Mouse (Mus musculus): Measurements from ENCODE around the gene Cyp3a59. TPM values are rescaled to one million over a fixed set of nuclear protein-coding genes. Genes with fewer than 3 reads are reported as not detected.
"Not testable (repeated sequence)": the region's sequence is repeated elsewhere in the genome, so short reads cannot be mapped to it uniquely, and the experiment has no call there.

Gene Cyp3a59
- total RNA-seq (2021): not detected
- long read RNA-seq, experiment 1: 0 reads
- long read RNA-seq, experiment 2: 0 reads

GRCm38 (mm10) chr5:146078945-146079344 lies at the start of gene Cyp3a59:
Cyp3a59 (plus strand) TSS chr5:146079257.
- DNase-seq (ENCODE audit: low spot score): not testable (repeated sequence)

DNA sequence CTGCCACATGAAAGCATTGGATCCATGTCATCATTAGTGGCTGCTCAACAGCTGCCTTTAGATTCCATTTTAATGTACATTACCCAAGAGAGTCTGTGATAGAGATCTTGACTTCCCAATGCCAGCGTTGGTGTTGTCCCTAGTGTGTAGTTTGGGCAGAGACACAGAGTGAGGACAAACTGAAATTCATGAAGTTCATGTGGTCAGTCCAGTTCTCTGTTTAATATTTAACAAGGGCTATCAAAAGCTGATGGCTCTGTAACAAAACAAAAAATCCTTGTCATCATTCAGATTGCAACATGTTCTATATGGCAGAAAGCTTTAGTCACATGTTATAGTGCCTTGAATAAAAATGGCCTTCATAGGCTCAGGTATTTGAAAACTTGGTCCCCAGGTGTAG lies 9.0 kb upstream of the Cyp3a59 start:
- DNase-seq (ENCODE audit: low spot score): no peak

GRCm38 (mm10) chr5:146147903-146148302 lies 68.8 kb downstream of the Cyp3a59 start:
- DNase-seq (ENCODE audit: low spot score): no peak

GRCm38 (mm10) chr5:146150454-146150853 lies 71.4 kb downstream of the Cyp3a59 start:
- no peak for DNase-seq (ENCODE audit: low spot score)

DNA sequence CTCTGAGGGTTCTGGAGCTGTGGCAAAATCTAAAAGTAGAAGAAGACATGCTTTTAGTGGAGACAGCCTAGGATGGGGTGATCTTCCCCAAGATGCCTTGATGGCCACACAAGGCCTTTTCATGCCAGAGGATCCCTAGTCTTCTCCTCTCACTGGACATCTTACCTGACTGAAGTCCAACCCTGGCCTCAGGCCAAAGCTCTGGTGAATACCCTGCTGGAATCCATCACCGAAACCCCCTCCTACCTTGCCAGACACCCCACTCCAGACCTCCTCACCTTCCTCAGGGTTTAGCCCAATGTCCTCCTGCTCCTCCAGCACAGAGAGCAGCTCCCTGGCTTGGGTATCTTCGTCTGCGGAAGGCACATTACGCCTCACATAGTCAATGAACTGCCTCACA lies 79.3 kb downstream of the Cyp3a59 start:
- not testable (repeated sequence) for DNase-seq (ENCODE audit: low spot score)

- DNase-seq (ENCODE audit: low spot score): not testable (repeated sequence)
Observed at GRCm38 (mm10) chr5:146160439-146160838, 81.4 kb downstream of the Cyp3a59 start, which contains the start of gene Gm5565. Gm5565 (minus strand) TSS chr5:146160539.

Other genes starting within 250 kb of the Cyp3a59 start
- under 1 TPM in 1 of 2 experiments, not detected in 1; 0.83 TPM for gene Cyp3a11, start 199.3 kb upstream of the Cyp3a59 start, total RNA-seq (2021)
- under 1 TPM in 1 of 2 experiments, not detected in 1; 0.43 TPM for gene Cyp3a25, start 69.6 kb upstream of the Cyp3a59 start, total RNA-seq (2021)
- not detected for gene Gm5565, start 81.3 kb downstream of the Cyp3a59 start, total RNA-seq (2021)
- not detected for gene Gm6309, start 91.5 kb downstream of the Cyp3a59 start, total RNA-seq (2021)
- 1 to 10 TPM; 1.1 to 1.2 TPM for gene 1700001J03Rik, start 106.0 kb downstream of the Cyp3a59 start, total RNA-seq (2021)
- gene Rnf6, start 142.3 kb downstream of the Cyp3a59 start, total RNA-seq (2021): 10 to 100 TPM; 37.0 to 41.0 TPM
- 10 to 100 TPM; 14.9 to 17.5 TPM for gene Cdk8, start 152.0 kb downstream of the Cyp3a59 start, total RNA-seq (2021)